ENCODE assay signal across 8 mouse cellular contexts in genomic region chrX:129749571-129750061, GRCm38 (mm10). TPM values are rescaled to one million over a fixed set of nuclear protein-coding genes. Genes with fewer than 3 reads are reported as not detected.
DNase-seq lines count a peak whose midpoint lies in the region.

Gene Diaph2, plus strand, starts transcription at chrX:129749742.

- 0 out of 2 replicates have a peak, but pooled peaks cover 7% of the 10 kb centered on the region for H3K9me3 ChIP-seq in megakaryocyte, embryonic 14.5 days

- peak; percentile 87 for DNase-seq in adipocyte (ENCODE audit: low spot score)
- DNase-seq in embryo, embryonic 10 days (ENCODE audit: low spot score): peak; percentile 76
- DNase-seq in gastrocnemius, postnatal 10 days: peak; percentile 59
- DNase-seq in induced T-regulatory cell, adult 2 months (ENCODE audit: low read depth): peak; percentile 89
- peak; percentile 47 to 66 for DNase-seq in left cerebral cortex, adult 8-10 months (ENCODE audit: low spot score in 2 of 2)
- peak; percentile 68 to 70 for DNase-seq in right cerebral cortex, adult 2 months (ENCODE audit: low spot score in 2 of 2)
- DNase-seq in urinary bladder, postnatal 10 days (ENCODE audit: low spot score): peak; percentile 27

- H3K36me3 ChIP-seq in megakaryocyte, embryonic 14.5 days (replicated peaks; ENCODE audit: low read length): no peaks in the 10 kb centered on the region

- peak within 1 kb of the TSS; percentile 91 for H3K4me3 ChIP-seq in megakaryocyte, embryonic 14.5 days (replicated peaks)

- H3K4me1 ChIP-seq in megakaryocyte, embryonic 14.5 days: 0 out of 2 replicates have a peak, but pooled peaks cover 4% of the 10 kb centered on the region

- peaks cover 14% of the 10 kb centered on the region for H3K27me3 ChIP-seq in megakaryocyte, embryonic 14.5 days (replicated peaks)

RNA-seq across cellular contexts. Expression of gene Diaph2, which starts in this region (rescaled TPM):
- total RNA-seq in gastrocnemius, postnatal 10 days (2021): 1 to 10 TPM; 6.4 to 9.6 TPM
- total RNA-seq in left cerebral cortex, adult 8-10 months (2022): 10 to 100 TPM; 24.1 to 31.9 (median 26.8) TPM
- polyA plus RNA-seq in megakaryocyte, embryonic 14.5 days (2012; ENCODE audit: insufficient read depth, low replicate concordance): 0.16 and 1.3 TPM in 2 replicates

Comparison
In these comparisons a context has a peak if more than half of its experiments do, and no peak if none do; other contexts are left out.
1. Peak in every context shown above with its lines: DNase-seq and H3K4me3 ChIP-seq.
2. DNase-seq: peak in every context shown above with its lines; median percentile 89 in induced T-regulatory cell, adult 2 months; 87 in adipocyte; 76 in embryo, embryonic 10 days; 69 in right cerebral cortex, adult 2 months; 59 in gastrocnemius, postnatal 10 days; 56 in left cerebral cortex, adult 8-10 months; 27 in urinary bladder, postnatal 10 days.